Mouse (Mus musculus) adrenal gland, adult 8-10 months (tissue): ENCODE measurements around the gene Fam189a2. TPM values are rescaled to one million over a fixed set of nuclear protein-coding genes. Genes with fewer than 3 reads are reported as not detected.

Experiments
- DNase-seq: peaks from one replicate; pipeline ENCODE4 v3.0.0; 2022
- total RNA-seq, 4 experiments: library from RNA; stranded (reverse); gene quantifications; 2 replicates each; pipeline ENCODE4 v1.2.4; 2022

Fam189a2 gene
- total RNA-seq, 4 experiments from 2014 or later: 8.0 to 16.6 (median 11.7) TPM

DNA sequence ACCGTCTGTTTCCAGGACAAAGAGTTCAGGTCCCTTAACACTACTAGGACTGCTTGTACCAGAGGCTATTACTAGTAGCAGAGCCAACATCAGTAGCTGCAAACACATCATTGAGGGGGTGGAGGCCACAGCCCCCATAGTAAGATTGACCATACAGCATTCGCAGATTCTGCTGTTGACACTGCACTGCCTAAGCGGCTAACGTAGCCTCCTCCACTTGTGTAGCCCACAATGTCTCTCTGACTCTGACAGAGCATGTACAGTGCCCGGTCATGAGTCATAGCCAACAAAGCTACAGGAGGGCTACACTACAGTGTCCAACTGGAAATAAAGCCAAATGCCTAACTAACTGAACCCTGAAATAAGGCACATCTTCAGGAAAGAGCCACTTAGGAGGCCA, 105.3 kb downstream of the Fam189a2 start:
- no peak for DNase-seq

DNA sequence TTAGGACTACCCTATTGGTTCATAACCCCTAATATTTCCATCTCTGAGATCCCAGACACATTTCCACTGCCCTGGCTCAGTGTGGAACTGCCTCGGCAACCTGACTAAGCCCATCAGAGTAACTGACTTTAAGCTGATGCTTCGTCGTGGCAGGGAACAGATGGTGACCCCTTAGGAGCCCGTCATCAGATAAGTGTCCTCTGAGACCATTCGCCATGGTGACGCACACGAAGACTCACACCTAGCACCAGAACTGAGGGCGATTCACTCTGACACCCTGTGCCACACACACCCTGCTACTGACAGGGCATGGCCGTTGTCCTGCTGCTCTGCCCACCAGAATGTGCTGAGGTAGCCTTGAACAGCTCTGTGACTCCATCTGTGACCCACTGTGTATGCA, 106.0 kb downstream of the Fam189a2 start:
- no peak for DNase-seq

DNA sequence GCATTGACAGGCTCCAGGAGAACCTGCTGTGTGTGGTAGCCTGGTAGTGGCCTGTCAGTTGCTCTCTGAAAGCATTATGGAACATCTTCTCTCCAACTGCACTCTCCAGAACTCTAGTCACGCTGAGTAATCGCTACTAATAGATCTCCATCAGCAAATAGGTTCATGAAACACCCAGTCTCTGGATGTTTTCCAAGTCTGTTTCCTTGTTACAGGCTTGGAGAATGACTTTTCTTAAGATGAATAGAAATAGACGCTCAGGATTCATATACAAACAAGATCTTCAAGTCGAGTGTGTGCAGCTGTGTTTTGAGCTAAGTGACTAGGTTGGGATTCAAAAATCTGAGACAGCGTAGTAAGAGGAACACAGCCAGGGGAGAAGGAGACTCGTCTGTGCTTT, 106.8 kb downstream of the Fam189a2 start:
- DNase-seq: no peak

Other genes starting within 250 kb of the Fam189a2 start
- 10 to 100 TPM in 2 of 4 experiments, 1 to 10 TPM in 2; 7.2 to 14.6 (median 10.7) TPM for gene Tjp2, start 194.0 kb upstream of the Fam189a2 start, total RNA-seq
- gene Fxn, start 249.6 kb upstream of the Fam189a2 start, total RNA-seq: 10 to 100 TPM; 10.7 to 13.5 (median 11.6) TPM